Mouse (Mus musculus): Measurements from ENCODE around the gene Atp1a1. TPM values are rescaled to one million over a fixed set of nuclear protein-coding genes. Genes with fewer than 3 reads are reported as not detected.

The Atp1a1 gene
- polyA plus RNA-seq, 1 experiment, result 777 TPM

DNA sequence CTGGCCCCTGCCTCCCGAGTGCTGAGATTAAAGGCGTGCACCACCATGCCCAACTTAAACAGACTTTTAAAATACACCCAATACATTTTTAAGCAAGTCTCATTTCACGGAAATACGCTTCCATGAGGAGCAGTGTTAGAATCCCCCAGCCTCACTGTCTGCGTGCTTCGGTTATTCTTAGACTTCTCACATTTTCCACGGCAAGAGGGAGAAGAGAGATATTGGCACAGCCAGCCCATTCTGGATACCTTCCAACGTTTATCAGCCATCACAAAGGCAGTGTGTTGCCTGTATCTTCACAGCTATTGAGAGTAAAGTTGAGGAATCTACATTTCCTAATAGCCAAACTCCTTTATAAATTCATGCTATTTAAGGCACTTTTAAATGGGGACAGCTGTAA is 7.8 kb downstream of the Atp1a1 start:
- WGBS, result 44% methylated on average over 8 of the region's 8 CpGs
- no peak for DNase-seq (ENCODE audit: low read depth, low spot score)

DNA sequence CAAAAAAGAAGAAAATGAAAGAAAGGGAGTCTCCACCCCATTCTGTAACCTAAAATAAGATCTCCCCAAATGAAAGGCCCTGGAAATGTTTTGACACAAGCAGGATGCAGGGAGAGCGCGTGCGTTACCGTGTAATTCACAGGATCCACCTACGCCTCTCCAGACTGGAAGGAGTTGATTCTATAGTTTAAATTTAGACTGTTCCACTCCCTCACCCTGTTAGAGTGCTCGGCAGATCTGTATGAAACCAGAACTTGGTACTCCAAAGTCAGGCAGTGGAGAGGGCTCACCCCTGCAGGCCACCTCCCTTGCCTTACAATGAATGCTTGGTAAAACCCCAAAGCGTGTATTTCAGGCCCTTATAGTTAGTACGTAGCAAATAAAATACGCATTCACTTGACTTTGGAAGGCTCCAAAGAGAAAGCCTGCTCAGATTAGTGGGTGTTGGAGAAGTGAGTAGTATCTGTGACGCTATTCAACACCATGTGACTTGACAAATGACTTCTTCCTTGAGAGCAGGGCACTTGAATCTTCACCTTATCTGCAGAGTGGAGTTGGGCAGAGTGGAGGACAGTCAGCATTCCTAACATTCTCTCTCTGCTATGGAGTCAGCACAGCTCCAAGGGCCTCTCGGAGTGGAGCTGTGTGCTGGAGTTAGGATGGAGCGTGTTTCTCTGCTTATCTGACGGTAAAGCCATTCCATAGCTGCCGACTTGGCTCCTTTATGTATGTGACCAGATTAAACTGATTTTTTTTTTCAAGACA is 8.4 kb downstream of the Atp1a1 start:
- 66% methylated on average over 14 of the region's 14 CpGs for WGBS
- DNase-seq (ENCODE audit: low read depth, low spot score), result no peak

DNA sequence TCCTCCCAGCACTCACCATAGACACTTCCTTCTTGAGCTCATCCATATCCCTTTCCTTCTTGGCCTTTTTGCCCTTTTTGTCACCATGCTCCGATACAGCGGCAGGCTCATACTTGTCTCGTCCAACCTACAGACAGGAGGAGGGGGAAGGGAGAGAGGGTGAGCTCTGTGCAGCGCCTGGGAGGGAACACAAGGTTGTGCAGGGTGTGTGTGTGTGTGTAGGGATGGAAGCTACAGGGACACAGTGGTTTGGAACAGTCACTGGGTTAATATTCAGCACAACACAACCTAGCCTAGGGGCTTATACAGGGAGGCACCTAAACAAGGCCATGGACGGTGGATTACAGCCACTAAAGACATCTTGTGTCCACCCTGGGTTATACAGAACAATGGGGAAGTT is 9.5 kb downstream of the Atp1a1 start:
- whole genome bisulfite sequencing, result 70% methylated on average over 5 of the region's 5 CpGs
- no peak for DNase-seq (ENCODE audit: low read depth, low spot score)

DNA sequence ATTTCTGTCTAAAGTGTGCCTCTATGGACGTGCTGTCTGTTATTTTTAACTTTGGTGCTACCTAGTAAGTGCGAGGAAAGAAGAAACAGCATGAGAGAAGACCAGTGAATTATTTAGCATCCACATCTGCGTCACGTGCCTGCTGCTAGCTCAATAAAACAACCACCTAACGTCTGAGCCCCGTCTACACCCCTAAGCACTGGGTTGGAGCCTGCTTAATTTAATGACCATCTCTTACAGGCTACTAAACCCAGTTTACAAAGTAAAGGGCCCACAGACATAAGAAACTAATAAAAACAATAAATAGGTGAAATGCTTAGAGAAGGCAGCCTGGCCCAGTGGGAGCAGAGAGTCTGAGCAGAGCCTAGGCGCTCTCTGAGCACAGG is 11.2 kb downstream of the Atp1a1 start:
- WGBS, result 86% methylated on average over 7 of the region's 7 CpGs
- no peak for DNase-seq (ENCODE audit: low read depth, low spot score)

DNA sequence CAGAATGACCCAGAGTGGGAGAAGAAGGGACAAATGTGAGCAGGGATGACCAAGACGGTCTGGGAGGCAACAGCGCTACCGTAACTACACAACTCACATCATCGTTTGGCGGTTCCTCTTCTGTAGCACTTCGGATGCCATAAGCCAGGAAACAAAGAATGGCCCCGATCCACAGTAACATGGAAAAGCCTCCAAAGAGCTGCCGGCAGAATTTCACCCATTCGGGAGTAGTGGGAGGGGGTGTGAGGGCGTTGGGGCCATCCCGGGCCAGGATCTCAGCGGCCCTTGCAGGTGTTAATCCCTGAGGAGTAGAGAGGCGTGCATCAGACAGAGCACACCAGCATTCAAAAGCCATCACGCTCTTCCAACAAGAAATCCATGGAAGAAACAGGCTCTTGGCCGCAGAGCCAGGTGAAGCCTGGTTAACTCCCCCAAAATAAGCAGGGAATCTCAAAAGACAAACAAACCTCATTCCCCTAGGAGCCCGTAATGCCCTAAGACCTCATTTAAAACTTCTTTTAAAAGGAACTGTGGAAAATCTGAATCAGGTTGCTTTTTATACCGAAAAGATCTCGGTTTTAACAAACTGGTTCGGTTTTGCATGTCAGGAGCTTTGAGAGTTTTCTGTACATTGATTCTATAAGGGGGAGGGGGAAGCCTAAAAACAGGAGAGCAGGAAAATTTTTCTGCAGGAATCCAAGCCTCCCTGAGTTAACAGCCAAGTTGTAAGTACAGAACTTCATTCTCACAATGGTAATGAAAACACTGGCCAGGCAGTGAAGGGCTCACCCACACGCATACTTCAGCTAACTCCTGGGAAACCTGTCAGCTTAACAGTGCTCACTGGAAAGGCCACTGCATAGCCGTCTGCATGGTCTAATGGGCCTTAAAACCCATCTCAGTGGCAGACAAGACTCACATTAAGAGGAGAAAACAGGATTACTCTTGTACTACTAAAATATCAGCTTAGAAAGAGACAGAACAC is 11.9 kb downstream of the Atp1a1 start:
- no peak for DNase-seq (ENCODE audit: low read depth, low spot score)
- WGBS, result 85% methylated on average over 21 of the region's 21 CpGs

DNA sequence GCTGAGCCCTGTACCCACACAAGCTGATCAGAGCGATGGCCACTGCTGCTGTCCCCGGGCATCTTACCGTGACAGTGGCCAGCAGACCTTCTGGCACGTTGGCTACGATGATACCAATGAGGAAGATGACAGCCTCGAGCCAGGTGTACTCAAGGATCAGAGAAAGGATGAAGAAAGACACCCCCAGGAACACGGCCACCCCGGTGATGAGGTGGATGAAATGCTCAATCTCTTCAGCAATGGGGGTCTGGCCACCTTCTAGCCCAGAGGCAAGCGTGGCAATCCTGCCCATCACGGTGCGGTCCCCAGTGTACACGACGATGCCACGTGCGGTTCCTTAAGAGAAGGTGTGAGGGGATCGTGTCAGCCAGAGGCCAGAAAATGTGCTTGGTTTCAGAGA is 14.1 kb downstream of the Atp1a1 start:
- no peak for DNase-seq (ENCODE audit: low read depth, low spot score)
- 91% methylated on average over 16 of the region's 16 CpGs for WGBS

DNA sequence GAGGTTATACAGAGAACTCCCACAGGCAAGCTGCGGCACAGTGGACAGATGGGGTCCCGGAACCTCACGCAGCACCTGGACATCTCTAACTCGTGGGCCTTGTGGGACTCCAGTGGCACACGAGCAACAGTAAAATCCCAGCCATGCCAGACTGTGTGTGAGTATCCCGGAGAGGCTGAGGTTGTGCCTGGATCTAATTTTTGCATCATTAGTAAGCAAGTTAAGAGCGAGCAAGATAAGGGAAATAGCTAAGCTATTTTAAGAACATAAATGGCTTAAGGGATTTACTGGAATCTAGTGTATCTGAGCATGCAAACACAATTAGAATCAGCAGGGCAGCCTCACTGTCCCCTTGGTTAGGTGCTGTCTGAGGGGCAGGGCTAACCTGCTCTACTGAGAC is 16.2 kb downstream of the Atp1a1 start:
- WGBS, result 91% methylated on average over 7 of the region's 7 CpGs
- no peak for DNase-seq (ENCODE audit: low read depth, low spot score)

DNA sequence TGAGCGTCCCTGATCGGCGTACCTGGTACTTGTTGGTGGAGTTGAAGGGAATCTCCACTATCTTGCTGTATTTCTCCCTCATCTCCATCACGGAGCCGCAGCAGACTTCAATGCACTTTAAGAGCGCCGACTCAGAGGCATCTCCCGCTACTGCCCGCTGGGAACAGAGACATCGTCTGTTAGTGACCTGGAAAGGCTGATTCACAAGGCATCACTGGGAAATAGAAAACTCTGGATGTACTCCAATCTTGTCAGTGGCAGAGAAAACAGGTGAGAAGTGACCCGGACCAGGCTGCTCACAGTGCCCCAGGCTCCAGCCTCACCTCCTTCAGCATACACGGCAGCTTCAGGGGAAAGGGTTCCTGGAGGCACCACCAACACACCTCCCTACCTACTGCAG is 17.7 kb downstream of the Atp1a1 start:
- WGBS, result 90% methylated on average over 12 of the region's 12 CpGs

DNA sequence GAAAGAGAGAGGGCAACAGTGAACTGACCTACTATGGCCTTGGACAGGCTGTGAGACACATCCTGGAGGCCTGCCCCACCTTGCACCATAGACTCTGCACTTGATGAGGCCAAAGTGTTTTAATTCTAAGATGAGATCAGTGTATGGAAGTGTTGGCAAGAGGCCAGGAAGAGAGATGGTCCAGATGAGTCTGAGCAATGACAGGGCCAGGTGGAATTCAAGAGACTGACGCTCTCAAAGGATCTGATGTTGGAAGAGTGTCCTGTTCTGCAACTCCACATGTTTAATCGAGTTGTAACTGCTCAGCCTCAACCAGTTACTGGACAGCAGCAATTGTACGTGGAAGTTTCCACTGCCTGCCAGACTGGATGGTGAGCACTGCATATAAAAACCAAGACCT is 26.4 kb downstream of the Atp1a1 start:
- WGBS, result 61% methylated on average over 3 of the region's 3 CpGs
- no peak for DNase-seq (ENCODE audit: low read depth, low spot score)

More for the DNA sequence above, 17.7 kb downstream of the Atp1a1 start:
- DNase-seq (ENCODE audit: low read depth, low spot score), result no peak

DNA sequence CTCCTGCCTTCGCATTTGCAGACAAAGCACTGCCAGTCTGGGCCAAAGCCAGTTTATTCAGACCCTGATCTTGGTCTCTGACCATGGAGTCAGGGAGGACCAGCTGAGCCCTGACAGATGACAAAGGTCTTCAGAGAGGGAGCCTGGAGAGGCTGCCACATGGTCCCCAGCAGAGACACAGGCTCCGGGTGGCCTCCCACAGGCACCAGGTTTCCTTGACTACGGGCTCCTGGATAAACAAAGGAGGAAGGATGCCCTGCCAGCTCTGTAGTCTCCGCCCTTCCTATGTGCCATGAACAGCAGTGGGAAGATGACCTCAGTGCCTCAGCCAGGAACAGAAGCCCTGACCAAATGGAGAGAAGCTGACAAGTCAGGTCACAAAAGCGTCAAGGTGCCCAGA is 27.1 kb downstream of the Atp1a1 start:
- 63% methylated on average over 5 of the region's 5 CpGs for WGBS
- no peak for DNase-seq (ENCODE audit: low read depth, low spot score)

DNA sequence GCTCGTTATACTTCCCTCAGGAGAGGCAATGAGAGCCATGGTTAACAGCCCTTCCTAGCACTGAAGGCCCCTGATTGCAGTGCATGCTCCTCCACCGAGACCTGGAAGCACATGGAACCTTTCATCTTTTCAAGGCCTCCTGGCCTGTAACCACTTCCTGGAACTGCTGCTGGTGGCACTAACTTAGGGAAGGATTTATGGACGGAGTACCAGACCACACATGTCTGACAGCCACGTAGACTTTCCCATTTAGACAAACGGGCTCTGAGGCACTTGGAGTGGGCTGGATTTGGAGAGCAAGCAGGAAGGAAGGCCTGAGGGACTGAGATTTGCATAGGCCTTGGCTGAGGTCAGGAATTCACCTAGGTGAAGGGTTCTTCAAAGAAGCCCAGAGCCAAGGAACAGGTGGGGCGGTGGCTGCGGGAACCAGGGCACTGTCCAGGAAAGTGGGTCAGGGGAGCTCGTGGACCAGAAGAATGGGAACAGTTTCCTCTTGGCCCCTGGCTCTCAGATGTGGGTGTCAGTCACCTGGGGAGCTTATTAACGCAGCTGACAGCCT is 28.9 kb downstream of the Atp1a1 start:
- no peak for DNase-seq (ENCODE audit: low read depth, low spot score)
- 51% methylated on average over 9 of the region's 9 CpGs for WGBS

DNA sequence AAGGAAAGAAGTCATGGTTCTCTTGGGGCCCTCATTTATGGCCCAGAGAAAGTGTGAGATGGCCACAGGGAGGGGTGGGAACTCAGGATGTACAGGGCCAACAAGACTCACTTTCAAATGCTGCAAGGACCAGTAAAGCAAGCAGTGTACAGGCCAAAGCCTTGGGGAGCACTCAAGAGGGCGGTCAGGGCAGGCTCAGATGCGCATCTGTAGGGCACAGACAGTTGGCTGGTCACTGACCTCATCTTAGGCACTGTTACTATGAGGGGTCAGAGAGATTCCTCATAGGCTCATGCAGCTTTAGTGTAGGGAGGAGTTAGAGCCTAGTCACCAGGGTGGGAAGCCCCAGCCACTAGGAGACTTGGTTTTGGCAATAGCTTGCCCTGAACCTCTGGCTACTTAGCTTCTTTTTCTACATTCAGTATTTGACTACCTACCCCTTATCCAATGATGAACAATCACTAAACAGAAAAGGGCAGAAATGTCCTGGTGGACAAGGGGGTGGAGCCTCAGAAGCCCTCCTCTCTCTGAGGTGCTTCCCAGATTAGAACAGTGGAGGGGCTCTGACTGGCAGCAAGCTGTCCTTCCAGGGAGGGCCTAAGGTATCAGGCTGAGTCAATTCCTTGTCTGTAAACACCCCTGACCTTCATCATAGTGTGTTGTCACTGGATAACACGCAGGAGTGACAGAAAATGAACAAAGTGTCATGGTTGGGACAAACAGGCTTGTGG is 29.9 kb downstream of the Atp1a1 start:
- DNase-seq (ENCODE audit: low read depth, low spot score), result no peak
- 85% methylated on average over 3 of the region's 3 CpGs for WGBS

DNA sequence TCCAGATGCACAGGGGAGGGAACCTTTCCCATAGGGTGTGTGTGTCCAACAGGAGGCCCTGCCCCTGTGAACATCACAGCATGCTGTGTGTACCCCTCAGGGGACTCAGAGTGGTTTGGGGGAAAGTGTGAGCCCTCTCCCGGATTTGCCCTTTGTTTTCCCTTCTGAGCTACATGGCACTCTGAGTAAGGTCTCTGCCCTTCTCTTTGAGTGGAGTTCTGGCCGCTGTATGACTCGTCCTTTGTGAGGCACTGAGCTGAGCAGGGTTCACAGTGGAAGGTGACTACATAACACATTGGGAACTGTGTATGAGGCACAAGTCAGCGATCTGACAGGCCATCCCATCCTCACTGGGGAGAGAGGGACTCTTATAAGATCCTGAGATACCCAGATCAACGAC is 31.5 kb downstream of the Atp1a1 start:
- WGBS, result 73% methylated on average over 5 of the region's 5 CpGs
- no peak for DNase-seq (ENCODE audit: low read depth, low spot score)

DNA sequence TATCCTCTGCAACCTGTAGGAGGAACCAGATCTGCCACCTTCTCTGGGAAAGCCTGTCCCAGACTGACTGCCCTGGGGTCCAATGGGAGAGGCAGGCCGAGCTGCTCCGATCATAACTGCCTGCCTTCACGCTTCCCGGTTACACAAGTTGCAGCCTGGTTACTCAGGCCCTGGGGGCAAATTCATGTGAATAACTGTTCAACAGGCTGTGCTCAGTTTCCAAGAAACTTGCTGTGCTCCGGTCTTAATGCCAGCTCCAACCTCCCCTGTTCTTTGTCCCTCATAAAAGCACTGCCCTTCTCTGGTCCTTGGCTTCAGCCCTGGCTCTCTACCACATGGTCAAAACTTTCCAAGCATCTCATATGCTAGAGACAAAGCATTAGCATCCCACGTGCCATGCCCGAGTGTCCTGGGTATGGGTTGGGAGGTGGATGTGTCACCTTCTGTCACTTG is 32.3 kb downstream of the Atp1a1 start:
- WGBS, result 58% methylated on average over 7 of the region's 7 CpGs
- DNase-seq (ENCODE audit: low read depth, low spot score), result no peak

DNA sequence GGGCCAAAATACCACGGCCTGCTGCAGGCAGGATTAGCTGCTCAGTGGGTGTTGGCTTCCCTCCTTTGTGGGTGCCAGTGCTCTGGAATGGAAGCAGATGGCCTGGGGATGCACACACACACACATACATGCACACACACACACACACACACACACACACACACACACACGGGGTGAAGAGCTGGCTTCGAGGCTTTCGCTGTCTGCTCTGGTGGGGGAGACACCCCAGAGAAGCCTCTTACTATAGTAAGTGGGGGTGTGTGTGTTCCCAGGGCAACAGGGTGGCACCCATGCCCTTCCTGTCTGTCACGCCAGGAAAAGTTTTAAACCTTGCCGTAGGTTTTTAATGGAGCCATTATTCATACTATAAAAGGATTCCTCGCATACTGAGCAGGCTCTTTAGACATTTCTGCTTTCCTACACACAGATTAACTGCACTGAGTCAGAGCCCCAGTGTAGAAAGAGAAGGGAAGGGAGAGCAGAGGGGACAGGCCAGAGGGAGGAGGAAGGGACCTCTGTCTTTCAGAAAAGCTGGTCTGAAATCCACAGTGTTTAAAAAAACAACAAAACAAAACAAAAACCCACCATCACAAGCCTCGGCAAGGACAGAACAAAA is 32.9 kb downstream of the Atp1a1 start:
- WGBS, result 56% methylated on average over 8 of the region's 8 CpGs
- no peak for DNase-seq (ENCODE audit: low read depth, low spot score)

DNA sequence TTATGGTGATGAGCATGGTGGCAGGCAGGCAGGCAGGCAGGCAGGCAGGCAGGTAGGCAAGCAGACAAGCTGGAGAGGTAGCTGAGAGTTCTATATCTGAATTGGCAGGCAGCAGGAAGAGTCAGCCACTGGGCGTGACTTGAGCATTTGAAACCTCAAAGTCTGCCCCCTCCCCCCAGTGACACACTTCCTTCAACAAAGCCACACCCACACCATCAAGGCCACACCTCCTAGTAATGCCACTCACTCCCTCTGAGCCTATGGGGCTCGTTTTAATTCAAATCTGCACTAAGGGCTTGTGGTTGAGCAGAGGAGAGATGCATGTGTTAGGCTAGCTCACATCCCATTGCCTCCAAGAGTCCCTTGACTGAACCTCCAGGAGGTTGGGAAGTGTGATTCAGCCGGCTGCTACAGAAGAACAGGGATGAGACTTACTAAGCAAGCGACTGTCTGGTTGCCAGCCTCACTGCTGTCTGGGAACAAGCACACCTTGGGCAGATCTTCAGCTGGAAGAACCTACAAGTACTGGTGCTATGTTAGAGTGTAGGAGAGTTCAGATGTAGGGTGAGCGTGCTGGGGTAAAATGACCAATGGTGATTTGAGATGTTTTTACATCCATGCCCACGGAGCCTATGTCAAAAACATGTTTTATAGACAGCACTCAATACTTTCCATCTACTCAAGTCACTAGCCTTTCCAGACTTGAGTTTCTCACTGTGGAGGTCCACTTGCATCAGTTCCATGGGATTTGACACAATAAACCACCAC is 33.6 kb downstream of the Atp1a1 start:
- 78% methylated on average over 6 of the region's 6 CpGs for WGBS
- no peak for DNase-seq (ENCODE audit: low read depth, low spot score)

DNA sequence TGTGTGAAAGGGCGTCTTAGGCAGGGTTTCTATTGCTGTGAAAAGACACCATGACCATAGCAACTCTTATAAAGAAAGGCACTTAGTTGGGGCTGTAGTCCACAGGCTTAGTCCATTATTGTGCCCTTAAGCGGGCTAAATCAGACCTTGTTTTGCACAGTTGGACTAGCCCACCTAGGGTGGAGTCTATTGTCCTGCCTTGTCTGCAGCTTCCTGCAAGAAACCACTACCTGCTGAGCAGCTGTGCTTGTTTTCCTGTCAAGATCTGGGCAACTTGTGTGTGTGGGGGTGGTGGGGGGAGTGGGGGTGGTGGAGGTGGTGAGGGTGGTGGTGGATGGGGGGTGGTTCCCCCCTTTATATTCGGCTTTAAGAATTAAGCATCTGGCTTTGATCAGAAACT is 34.2 kb downstream of the Atp1a1 start:
- no peak for DNase-seq (ENCODE audit: low read depth, low spot score)
- WGBS, result 91% methylated on average over 3 of the region's 3 CpGs

DNA sequence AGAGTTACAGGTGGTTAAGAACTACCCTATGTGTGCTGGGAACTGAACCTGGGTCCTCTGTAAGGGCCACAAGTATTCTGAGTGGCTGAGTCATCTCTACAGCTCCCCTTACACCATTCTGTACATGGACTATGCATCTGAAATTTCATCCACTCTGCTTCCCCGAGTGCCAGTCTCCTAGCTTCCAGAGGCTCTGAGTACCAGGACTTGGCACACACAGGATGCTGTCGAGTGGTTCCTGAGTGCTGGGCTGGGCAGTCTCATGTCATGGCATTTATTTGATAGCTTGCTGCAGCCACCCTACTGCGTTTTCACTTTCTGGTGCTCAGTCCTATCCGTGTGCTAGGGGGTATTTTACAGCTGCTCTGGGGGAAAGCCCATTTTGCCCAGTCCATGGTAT is 35.9 kb downstream of the Atp1a1 start:
- no peak for DNase-seq (ENCODE audit: low read depth, low spot score)

DNA sequence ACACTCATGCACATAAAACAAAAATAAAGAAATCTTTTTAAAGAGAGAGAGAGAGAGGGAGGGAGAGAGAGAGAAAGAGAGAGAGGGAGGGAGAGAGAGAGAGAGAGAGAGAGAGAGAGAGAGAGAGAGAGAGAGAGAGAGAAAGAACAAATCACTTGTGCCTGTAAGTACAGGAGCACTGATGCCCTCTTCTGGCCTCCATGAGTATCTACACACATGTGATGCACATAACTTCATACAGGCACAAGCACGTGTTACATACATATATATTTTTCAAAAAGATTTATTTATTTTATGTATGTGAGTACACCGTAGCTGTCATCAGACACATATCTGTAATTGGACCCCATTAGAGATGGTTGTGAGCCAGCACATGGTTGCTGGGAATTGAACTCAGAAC is 40.5 kb downstream of the Atp1a1 start:
- 89% methylated on average over 2 of the region's 2 CpGs for WGBS

More for the DNA sequence above, 35.9 kb downstream of the Atp1a1 start:
- 88% methylated on average over 4 of the region's 4 CpGs for WGBS

More for the DNA sequence above, 40.5 kb downstream of the Atp1a1 start:
- no peak for DNase-seq (ENCODE audit: low read depth, low spot score)
